Mouse (Mus musculus) adrenal gland (tissue): ENCODE measurements around the gene Abcc9.

Source experiments
- intact Hi-C: fragments of 180-260 bp; cut with DNase I; formaldehyde crosslinking; loops from one replicate; pipeline ENCODE4 v1.15.1; 2025

Abcc9 gene

DNA sequence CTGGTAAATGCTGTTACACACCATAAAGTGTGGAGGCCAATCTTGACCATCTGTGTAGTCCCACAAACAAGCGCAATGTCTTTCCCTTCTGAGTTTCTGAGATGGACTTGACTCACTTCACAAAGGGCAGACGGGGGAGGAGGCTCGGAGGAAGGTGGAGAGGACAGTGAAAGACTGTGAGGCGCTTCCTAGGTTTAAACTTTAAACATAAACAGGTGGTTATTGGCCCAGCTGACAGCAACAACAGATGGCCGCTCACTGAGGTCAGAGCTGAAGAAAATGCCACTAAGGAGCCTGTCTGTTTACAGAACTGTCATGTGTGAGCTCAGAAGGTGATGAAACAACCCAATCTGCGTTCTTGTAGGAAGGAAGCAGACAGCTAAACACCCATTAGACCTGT lies 78.8 kb downstream of the Abcc9 start:
- intact Hi-C loops = no loop called here

DNA sequence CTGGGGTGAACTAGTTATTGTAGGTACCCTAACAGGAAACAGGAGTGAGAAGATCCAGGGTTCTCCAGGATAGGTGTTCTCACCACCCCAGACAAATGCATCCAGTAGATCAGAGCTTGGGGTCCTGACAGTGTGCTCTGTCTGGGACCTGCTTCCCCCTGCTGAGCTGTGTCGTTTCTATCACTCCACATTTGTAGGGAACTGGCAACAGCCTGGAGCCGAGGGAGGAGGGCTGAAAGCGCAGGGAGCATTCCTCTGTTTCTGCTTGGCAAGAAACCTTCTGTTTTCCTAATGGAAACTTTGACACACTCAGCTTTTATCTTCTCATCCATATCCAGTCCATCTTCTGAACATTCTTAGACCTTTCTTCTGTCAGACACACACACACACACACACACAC lies 85.5 kb downstream of the Abcc9 start:
- intact Hi-C loops = no loop called here

DNA sequence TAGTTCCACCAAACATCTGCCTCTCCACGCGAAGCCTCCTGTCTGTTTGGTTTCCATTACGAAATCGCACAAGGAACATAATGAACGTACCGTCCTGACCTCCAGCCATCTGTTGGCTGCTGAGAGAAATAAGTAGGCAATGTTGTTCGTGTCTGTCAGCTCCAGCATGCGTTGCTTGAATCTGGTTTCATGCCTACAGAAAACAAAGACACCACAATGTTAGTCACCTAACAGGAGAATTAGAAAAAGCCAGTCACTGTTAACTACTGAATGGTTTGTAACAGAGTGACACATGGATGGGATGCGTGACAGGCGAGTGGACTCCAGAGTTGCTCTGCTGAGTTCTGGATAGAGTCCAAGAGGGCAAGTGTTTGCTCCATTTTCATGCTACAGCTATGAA lies 87.8 kb downstream of the Abcc9 start:
- intact Hi-C loops = no loop called here

DNA sequence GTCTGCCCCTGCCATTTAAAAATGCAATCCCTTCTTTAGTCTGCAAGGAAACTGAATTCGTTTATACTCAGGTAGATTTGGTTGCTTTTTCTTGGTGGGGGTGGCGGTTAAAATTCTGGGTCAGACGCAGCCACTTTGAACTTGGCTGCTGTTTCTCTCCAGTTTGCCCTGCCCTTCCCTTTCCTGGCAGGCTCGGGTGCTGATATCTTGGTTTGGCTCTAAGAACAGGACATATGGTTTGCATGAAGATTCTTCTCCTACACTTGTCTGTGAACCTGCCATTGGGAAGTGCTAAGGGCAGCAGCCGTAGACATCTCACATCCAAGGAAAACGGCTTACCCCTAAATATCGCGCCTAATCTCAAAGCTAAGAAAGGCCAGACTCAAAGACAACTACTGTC lies 89.7 kb downstream of the Abcc9 start:
- intact Hi-C loops = no loop called here

DNA sequence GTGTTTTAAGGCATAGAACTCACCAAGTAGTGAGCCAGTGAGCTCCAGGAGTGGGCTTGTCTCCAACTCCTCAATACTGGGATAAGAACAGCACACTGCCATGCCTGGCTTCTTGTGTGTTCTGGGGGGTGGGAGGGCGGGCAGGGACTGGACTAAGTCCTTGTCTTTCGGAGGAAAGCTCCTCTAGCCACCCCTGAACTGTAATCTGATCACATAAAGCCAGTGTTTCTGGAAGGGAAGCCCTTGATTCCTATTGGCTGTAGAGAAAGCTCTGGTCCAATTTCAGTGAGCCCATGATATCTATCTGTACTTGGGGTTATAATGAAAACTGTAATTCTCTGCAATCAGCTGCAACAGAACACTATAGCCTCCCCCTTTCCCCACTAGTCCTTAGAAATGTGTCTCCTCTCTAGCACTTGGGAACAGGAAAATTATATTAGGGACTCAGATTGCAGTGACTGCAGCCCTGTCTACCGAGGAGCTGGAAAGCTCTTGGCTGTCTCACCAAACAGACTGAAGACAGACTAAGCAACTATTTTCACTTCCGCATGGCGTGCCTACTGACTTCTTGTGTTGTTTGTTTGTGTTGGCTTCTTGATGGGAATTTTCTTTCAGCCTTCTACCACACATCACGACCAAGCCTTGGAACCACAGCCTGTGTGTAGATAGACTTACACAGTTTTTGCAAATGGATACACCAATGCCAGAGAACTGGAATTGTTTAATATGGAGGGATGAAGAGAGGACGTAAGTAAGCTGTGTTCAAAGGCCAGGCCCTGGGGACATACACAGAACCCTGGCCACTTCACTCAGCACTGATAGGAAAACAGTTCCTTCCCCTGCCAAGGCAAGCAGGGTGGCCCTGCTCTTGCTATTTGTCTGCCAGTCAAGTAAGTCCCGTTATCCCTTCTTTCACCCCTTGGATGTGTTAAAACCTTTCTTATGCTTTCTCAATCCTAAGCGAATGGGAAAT lies 92.4 kb downstream of the Abcc9 start:
- intact Hi-C loops = no loop called here

DNA sequence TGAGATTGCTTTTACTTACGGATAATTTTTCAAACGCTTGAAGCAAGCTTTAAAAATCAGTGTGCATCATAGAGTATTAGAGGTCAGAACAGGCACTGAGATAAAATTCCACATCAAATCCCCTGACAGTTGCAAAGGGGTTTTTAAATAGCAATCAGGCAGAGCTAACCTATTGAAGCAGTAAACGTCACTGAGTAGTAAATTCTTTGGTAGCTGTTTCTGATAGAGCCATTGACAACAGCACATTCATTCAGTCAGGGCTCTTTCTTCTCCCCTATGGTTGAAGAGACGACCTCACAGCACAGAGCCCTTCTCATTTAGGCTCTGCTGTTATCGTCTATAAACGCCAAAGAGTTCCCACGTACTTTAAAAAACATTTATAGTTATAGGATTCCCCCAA lies 95.0 kb downstream of the Abcc9 start:
- intact Hi-C loops = no loop called here

DNA sequence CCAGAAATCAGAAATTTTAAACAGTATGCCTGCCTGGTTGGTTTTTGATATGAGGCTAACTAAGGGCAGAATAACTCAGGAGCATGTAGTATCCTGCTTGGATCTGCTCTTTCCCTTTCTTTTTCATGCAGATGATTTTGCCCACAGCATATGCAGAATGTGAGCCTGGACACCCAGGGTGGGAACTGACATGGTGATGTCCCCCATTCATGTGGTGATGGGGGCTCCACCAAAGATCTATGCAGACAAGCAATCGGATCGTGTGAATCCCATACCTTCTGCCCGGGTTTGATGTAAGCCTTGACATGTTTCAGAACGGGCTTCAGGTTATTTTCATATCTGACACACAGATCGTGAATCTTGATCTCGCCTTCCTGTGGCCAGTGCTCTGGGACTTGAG lies 99.3 kb downstream of the Abcc9 start:
- intact Hi-C loops = no loop called here

DNA sequence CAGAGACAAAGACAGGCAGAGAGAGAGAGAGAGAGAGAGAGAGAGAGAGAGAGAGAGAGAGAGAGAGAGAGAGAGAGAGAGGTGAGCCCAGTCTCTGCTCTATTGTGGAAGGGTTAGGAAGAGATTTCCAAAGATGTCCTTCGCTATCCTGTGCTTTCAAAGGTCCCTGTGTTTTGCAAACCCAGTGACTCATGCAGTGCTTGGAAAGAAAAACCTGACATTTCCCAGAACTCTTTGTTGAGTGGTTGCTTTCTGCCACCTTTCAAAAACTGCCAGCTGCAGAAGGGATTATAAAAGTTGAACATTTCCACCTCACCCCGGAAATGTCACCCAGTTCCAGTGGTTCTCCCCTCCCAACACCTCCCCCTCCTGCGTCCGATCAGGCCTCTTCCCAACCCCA lies 123.3 kb downstream of the Abcc9 start:
- intact Hi-C loops = no loop called here

DNA sequence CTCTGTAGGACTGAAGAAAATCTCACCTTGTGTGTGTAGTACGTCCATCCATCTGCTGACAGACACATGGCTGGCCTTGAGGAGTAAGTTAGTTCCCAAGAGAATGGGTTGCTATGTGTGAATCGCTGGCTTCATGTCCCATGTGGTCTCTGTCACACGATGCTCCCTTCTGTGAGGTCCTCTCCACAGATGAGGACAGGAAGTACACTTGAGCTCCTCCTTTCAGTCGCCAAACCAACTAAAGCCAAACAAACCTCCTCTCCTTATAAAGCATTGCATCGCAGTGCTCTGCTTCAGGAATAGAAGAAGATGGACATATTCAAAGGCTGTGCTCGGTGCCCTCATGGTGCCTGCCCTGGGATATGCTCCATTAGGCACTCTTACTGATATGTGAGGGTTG lies 124.3 kb downstream of the Abcc9 start:
- intact Hi-C loops = no loop called here

DNA sequence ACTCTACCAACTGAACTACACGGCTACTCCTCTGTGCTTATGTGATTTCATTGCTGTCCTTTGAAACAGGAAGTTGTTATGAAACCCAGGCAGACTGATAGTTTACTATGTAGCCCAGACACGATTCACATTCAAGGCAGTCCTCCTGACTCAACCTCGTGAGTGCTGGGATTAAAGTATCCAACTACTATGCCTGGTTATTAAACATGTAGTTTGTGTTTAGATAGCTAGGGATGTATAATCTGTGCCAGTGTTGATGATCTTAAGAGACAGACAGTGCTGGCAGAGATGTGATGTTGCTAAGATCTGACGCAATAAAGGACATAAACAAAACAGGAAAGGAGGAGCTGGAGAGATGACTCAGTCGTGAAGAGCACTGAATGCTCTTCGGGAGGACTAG lies 129.2 kb downstream of the Abcc9 start:
- intact Hi-C loops = no loop called here

DNA sequence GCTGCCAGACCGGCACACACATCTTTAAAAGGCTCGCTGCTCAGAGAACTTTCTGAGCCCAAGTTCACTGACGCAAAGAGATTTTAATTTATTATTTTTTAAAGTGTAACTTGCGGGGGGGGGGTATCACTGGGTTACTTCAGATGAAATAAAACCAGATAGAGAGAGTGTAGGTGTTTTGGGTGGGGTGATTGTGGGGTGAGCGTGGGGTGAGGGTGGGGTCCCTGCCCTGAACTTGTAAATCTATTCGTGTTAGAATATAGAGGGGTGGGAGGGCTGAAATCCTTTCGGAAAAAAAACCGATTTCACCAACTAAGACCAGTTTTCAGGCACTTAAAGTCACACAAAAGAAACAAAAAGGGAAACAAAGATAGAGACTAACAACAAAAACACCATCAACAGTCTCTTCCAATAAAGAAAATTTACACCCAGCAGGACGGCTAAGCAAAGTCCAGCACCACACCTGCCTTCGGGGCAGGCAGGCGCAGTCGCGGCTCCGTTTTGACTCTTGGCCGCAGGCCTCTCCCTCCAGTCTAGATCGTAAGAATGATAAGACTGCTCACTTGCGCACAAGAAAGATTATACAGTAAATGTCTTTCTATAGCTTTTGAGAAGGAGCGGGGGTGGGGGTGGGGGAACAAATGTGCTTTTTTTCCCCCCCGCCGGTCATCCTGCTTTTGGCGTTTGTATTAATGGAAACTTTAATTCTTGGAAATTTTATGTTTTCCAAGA lies 130.3 kb downstream of the Abcc9 start:
- intact Hi-C loops = no loop called here

DNA sequence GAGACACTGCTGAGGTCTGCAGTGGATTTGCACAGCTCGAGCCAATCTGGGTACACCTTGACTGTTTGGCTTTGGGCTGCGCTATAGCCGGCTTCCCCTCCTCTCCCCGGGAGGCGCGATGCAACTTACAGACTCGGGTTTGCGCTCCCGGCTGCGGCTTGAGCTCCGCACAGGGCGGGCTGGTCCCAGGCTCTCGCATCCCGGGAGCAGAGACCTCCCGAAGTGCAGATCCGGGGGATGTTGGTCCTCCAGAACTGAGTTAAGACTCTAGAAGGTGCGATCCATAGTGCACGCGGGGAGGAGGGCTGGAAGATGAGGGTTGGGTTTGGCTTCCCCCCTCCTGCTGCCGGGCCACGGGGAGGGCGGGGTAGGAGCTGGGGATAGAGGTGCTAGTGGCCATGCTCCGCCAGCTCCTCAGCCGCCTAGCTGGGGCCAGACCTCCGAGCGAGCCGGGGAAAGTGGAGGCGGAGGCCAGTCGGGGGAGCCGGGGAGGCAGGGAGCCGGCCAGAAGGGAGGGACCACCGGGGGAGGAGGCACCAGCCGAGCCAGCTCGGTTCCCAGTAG lies 131.0 kb downstream of the Abcc9 start, which contains the start of gene Kcnj8:
Gene Kcnj8 (minus strand): TSS at position 560 of the 564 bp plus-strand sequence.
- intact Hi-C loops = no loop called here

DNA sequence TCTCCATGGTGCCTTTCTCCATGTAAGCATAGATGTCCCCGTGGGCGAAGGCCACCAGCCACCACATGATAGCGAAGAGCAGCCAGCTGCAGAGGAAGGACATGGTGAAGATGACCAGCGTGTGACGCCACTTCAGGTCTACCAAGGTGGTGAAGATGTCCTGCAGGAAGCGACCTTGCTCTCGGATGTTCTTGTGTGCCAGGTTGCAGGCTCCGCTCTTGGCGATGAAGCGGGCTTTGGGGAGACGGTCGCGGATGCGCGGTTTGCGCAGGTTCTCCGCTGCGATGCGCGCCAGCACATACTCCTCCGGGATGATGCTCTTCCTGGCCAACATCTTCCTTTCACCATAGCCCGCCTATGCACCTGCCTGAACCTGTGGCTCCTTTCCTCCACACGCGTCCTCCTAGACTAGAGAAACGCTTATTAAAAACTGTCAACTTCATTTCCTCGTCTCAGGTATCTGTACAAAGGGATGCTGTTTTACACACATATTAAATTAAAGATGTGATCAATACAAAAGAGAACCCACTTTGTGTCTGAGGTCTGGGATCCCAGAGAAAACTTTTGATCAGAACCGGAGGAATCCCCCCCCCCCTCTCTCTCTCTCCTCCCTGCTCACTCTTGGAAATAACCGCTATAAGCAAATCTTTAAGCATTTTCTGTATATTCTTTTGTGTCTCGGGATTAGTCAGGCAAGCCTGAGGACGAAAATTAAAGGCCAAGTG lies 131.9 kb downstream of the Abcc9 start:
- intact Hi-C loops = no loop called here

DNA sequence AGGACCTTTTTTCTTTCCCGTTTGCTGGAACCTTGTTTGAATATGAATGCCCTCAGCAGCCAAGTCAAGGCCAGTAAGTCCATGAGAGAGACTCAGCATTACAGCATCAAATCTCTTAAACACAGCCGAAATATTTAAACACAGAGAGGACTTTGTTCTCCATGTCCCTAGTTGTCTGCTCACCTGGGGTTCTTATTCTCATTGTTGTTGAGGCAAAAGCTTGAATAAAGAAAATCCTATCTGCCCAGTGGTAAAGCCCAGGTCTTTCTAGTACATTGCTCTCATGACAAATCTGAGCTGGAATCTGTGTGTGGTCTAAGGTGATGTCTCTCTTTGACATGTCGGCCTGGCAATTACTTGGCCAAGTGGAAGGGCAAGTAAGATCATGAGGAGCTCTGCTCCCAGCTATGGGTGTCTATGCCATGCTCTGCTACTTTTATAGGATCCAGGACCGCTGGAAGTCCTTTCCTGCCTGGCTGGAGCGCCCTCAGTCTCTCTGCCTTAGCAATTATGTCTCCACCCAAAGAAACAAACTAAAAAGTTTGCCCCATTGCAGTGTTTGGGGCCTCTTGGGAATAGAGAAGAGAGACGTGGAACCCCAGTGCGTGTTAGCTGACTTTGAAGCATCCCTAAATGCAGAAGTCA lies 133.3 kb downstream of the Abcc9 start:
- intact Hi-C loops = loop anchor here (5.0 kb wide), 1 partner anchor 153 kb away; no protein-coding TSS in a partner anchor

DNA sequence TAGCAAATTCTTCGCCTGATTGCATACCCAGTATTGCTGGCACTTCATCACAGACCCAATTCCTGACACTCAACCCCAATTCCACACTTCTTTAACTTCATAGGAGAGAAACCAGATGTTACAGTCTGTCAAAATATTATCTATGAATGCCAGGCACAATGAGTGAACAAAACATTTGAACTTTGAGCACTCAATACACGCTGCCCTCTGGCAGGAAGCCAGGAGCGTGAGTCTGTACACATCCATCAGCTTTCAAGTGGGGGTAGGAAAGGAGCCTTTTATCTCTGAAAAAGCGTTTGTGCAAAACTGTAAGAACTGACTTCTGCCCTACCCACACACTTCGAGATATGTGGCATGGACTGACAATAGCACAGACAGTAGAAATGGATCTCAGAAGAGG lies 134.7 kb downstream of the Abcc9 start:
- intact Hi-C loops = loop anchor here (5.0 kb wide), 1 partner anchor 155 kb away; no protein-coding TSS in a partner anchor

DNA sequence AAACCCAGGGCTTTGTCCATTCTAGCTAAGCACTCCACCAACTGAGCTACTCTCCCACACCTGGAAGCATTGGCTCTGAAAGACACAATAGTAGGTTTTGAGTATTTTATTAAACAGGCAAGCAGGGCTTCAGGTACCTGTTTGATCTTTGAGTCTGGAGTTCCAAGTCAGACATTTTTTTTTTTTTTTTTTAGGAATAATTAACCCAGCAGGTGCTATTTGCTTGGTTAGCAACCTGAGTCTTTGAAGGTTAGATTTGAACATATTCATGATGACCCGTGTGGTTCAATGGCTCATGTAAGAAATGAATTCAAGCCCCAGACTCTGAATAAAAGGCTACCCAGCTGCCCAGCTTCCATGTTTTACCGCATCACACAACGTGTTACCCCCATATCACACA lies 137.4 kb downstream of the Abcc9 start:
- intact Hi-C loops = loop anchor here (5.0 kb wide), 1 partner anchor 158 kb away; no protein-coding TSS in a partner anchor

DNA sequence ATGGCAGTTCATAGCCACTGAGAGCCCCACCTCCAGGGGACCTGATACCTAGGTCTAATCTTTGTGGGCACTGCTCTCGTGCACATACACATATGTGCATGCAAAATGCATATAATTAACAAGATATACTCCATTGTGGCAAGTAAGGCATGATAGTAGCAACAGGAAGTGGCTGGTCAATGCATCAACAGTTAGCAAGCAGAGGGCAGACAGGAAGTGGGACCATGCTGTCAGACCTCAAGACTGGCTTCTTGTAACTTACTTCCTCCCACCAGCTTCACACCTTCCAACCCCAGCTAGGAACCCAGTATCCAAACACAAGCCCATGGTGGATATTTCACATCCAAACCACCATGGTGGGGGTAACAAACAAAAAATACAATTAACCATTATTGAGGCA lies 141.0 kb downstream of the Abcc9 start:
- intact Hi-C loops = no loop called here

DNA sequence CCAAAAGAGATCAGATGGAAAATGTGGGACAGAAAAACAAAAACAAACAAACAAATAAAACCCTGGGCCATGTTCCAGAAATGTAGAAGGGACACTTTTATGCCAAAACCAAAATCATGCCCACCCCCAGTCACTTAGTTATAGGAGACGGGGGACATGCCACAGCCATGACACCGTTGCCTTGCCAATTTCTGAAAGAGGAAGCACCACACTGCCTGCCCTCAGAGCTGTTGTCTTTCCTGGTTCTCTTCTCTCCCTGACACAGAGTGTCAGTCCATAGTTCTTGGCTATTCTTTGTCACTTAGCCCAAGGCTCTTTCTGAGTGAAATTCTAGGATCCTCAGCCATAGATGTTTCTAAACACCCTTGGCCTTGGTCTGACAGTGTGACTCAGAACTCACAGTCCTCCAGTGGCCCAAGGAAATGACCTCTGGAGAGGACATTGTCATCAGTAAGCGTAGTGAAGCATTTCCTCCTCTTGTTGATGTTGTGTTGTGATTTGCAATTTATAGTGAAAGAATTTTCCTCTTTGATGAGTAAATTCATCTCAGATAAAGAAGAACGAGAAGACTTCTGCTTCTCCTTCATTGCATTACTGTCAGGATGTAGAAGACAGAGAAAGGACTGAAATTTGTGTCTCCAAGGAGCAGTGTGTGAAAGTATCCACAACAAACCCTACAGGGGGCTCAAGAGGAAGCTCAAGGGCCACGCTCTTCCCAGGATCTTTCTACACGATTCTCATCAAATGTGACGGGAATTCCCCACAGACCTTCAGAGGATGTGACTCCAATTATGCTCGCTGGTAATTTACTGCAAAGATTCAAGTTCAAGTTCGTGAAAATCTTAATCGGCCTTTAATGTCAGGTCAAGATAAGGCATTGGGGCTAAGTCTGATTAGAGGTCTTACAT lies 143.1 kb downstream of the Abcc9 start:
- intact Hi-C loops = no loop called here

DNA sequence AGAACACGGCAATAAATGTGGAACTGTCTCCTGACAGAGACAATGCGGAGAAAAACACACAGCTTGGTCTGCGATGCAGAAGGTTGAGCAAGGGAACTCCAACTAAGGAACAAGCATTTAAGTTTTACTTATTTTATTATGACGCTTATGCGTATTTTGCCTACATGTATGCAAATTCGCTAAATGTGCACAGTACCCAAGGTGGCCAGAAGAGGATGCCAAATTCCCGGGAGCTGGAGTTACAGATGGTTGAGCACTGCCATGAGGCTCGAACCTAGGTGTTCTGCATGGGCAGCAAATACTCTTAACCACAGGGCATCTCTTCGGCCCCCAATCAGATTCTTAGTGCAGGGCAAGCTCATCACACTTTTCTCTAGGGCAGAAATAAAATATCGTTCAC lies 144.0 kb downstream of the Abcc9 start:
- intact Hi-C loops = no loop called here

DNA sequence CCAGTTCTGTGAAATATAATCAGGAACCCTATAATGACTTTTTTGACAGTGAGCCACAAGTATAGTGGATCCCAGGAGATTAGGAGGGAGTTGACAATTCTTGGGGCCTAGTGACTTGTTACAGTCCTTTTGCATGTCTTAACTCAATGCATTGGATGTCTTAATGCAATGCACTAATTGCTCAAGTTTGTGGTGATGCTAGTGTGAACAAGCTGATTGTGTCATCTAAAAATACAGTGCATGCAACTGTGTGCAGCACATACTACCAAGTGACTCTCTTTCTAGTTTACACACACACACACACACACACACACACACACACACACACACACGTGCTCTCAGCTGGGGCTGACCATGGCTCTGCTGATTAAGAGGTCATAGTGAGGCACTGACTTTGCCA lies 146.1 kb downstream of the Abcc9 start:
- intact Hi-C loops = no loop called here
